Mouse (Mus musculus) MEL (cell line): ENCODE results near the gene Lpcat3. TPM values are rescaled to one million over a fixed set of nuclear protein-coding genes. Genes with fewer than 3 reads are reported as not detected.

Experiments used
- DNase-seq: peaks from one replicate; pipeline ENCODE4 v3.0.0; 2011; ENCODE audit warnings: low read depth, low spot score
- H3K27ac ChIP-seq: 2 replicates; pipeline ENCODE4 v1.5.1; 2012; ENCODE audit warnings: low read depth, mild to moderate bottlenecking, control low read depth, low read length, moderate library complexity; ENCODE audit not compliant: control insufficient read depth
- H3K27me3 ChIP-seq, 2 experiments: fragments of 150-350 bp in 1 of 2; sonication (generic) in 1 of 2; 2 replicates each; pipeline ENCODE4 v1.6.1; 2012; ENCODE audit warnings: low read length in 2 of 2, mild to moderate bottlenecking in 2 of 2, improper control_type of control experiment in 1 of 2, moderate library complexity in 1 of 2; ENCODE audit not compliant: insufficient read depth in 2 of 2, control insufficient read depth in 1 of 2
- H3K36me3 ChIP-seq, 2 experiments: 2 replicates each; pipeline ENCODE4 v1.6.1; 2012 to 2014; ENCODE audit warnings: low read length in 2 of 2, improper control_type of control experiment in 1 of 2, inconsistent platforms in 1 of 2, mild to moderate bottlenecking in 1 of 2; ENCODE audit not compliant: insufficient read depth in 2 of 2, control insufficient read depth in 1 of 2
- H3K4me1 ChIP-seq, 2 experiments: fragments of 150-350 bp in 1 of 2; sonication (generic) in 1 of 2; 2 replicates each; pipeline ENCODE4 v1.6.1; 2012; ENCODE audit warnings: low read length in 2 of 2, improper control_type of control experiment in 1 of 2, mild to moderate bottlenecking in 1 of 2; ENCODE audit not compliant: insufficient read depth in 2 of 2, control insufficient read depth in 1 of 2
- H3K4me3 ChIP-seq, 2 experiments: fragments of 150-350 bp in 1 of 2; sonication (generic) in 1 of 2; 2 replicates each; pipeline ENCODE4 v1.5.1; 2012; ENCODE audit warnings: low read depth in 2 of 2, low read length in 2 of 2, mild to moderate bottlenecking in 2 of 2, moderate library complexity in 2 of 2, control low read depth in 1 of 2, improper control_type of control experiment in 1 of 2; ENCODE audit not compliant: control insufficient read depth in 1 of 2, insufficient read depth in 1 of 2
- H3K79me2 ChIP-seq: 2 replicates; pipeline ENCODE4 v1.6.1; 2012; ENCODE audit warnings: mild to moderate bottlenecking, low read length, moderate library complexity; ENCODE audit not compliant: control insufficient read depth, poor library complexity, insufficient read depth
- H3K9ac ChIP-seq: 2 replicates; pipeline ENCODE4 v1.6.1; 2012; ENCODE audit warnings: low read depth, mild to moderate bottlenecking, control low read depth, low read length, moderate library complexity; ENCODE audit not compliant: control insufficient read depth, poor library complexity, severe bottlenecking
- H3K9me3 ChIP-seq: fragments of 150-350 bp; sonication (generic); replicated peaks from 2 replicates; pipeline ENCODE4 v1.6.1; 2012; ENCODE audit warnings: mild to moderate bottlenecking, low read length, improper control_type of control experiment, moderate library complexity; ENCODE audit not compliant: insufficient read depth
- CHD1 ChIP-seq: IDR thresholded peaks from 2 replicates; pipeline ENCODE4 v1.6.1; 2012; ENCODE audit warnings: low read depth, mild to moderate bottlenecking, inconsistent platforms, low read length, improper control_type of control experiment
- CHD2 ChIP-seq: IDR thresholded peaks from 2 replicates; pipeline ENCODE4 v1.6.1; 2011; ENCODE audit warnings: low read length, improper control_type of control experiment
- CTCF ChIP-seq, 3 experiments: IDR thresholded peaks in 2 of 3; conservative IDR thresholded peaks in 1 of 3; 2 replicates each; pipeline ENCODE4 v1.5.1; 2011 to 2012; ENCODE audit warnings: low read length in 3 of 3, low read depth in 2 of 3, mild to moderate bottlenecking in 2 of 3, improper control_type of control experiment in 1 of 3, inconsistent platforms in 1 of 3, mixed read lengths in 1 of 3, moderate library complexity in 1 of 3; ENCODE audit not compliant: control insufficient read depth in 1 of 3, insufficient read depth in 1 of 3, poor library complexity in 1 of 3, severe bottlenecking in 1 of 3
- ELF1 ChIP-seq: IDR thresholded peaks from 2 replicates; pipeline ENCODE4 v1.6.1; 2014; ENCODE audit warnings: low read depth, mild to moderate bottlenecking, inconsistent platforms, low read length, improper control_type of control experiment, moderate library complexity
- EP300 ChIP-seq, 2 experiments: IDR thresholded peaks; 2 replicates each; pipeline ENCODE4 v1.6.1; 2011; ENCODE audit warnings: improper control_type of control experiment in 2 of 2, low read length in 2 of 2, low read depth in 1 of 2, mild to moderate bottlenecking in 1 of 2
- ETS1 ChIP-seq: IDR thresholded peaks from 2 replicates; pipeline ENCODE4 v1.6.1; 2012; ENCODE audit warnings: low read depth, mild to moderate bottlenecking, inconsistent platforms, low read length, improper control_type of control experiment, moderate library complexity
- GABPA ChIP-seq: IDR thresholded peaks from 2 replicates; pipeline ENCODE4 v1.6.1; 2012; ENCODE audit warnings: low read depth, mild to moderate bottlenecking, inconsistent platforms, low read length, improper control_type of control experiment, moderate library complexity
- GATA1 ChIP-seq: IDR thresholded peaks from 2 replicates; pipeline ENCODE4 v1.6.1; 2011; ENCODE audit warnings: low read depth, low read length, improper control_type of control experiment
- HCFC1 ChIP-seq: IDR thresholded peaks from 2 replicates; pipeline ENCODE4 v1.6.1; 2012; ENCODE audit warnings: low read depth, mild to moderate bottlenecking, inconsistent platforms, low read length, improper control_type of control experiment, moderate library complexity
- JUND ChIP-seq: IDR thresholded peaks from 2 replicates; pipeline ENCODE4 v1.6.1; 2011; ENCODE audit warnings: low read depth, mild to moderate bottlenecking, improper control_type of control experiment, low read length
- KAT2A ChIP-seq: conservative IDR thresholded peaks from 2 replicates; pipeline ENCODE4 v1.6.1; 2012; ENCODE audit warnings: low read depth, low read length, improper control_type of control experiment, inconsistent platforms
- MAFK ChIP-seq: IDR thresholded peaks from 2 replicates; pipeline ENCODE4 v1.6.1; 2011; ENCODE audit warnings: low read depth, mild to moderate bottlenecking, low read length, improper control_type of control experiment, borderline replicate concordance
- MAX ChIP-seq: IDR thresholded peaks from 2 replicates; pipeline ENCODE4 v1.6.1; 2011; ENCODE audit warnings: low read length, improper control_type of control experiment
- MAZ ChIP-seq: IDR thresholded peaks from 2 replicates; pipeline ENCODE4 v1.6.1; 2012; ENCODE audit warnings: low read depth, mild to moderate bottlenecking, inconsistent platforms, low read length, improper control_type of control experiment
- MYB ChIP-seq: IDR thresholded peaks from 2 replicates; pipeline ENCODE4 v1.6.1; 2011; ENCODE audit warnings: mild to moderate bottlenecking, low read depth, low read length, improper control_type of control experiment
- NELFE ChIP-seq: IDR thresholded peaks from 2 replicates; pipeline ENCODE4 v1.6.1; 2011; ENCODE audit warnings: low read depth, low read length, improper control_type of control experiment
- NRF1 ChIP-seq: IDR thresholded peaks from 2 replicates; pipeline ENCODE4 v1.6.1; 2014; ENCODE audit warnings: low read depth, mild to moderate bottlenecking, inconsistent platforms, low read length, improper control_type of control experiment, moderate library complexity; ENCODE audit not compliant: poor library complexity, insufficient read depth, severe bottlenecking
- POLR2AphosphoS2 ChIP-seq: IDR thresholded peaks from 2 replicates; pipeline ENCODE4 v1.6.1; 2011; ENCODE audit warnings: low read length, improper control_type of control experiment
- POLR2AphosphoS5 ChIP-seq: IDR thresholded peaks from 2 replicates; pipeline ENCODE4 v1.6.1; 2012; ENCODE audit warnings: low read depth, borderline replicate concordance, mild to moderate bottlenecking, inconsistent platforms, low read length, moderate library complexity, mixed read lengths
- RAD21 ChIP-seq: IDR thresholded peaks from 2 replicates; pipeline ENCODE4 v1.6.1; 2011; ENCODE audit warnings: mild to moderate bottlenecking, low read depth, low read length, improper control_type of control experiment
- RCOR1 ChIP-seq: IDR thresholded peaks from 2 replicates; pipeline ENCODE4 v1.6.1; 2012; ENCODE audit warnings: low read depth, mild to moderate bottlenecking, inconsistent platforms, low read length, improper control_type of control experiment
- SIN3A ChIP-seq: IDR thresholded peaks from 2 replicates; pipeline ENCODE4 v1.6.1; 2012; ENCODE audit warnings: low read length, improper control_type of control experiment, inconsistent platforms
- TAL1 ChIP-seq: IDR thresholded peaks from 2 replicates; pipeline ENCODE4 v1.6.1; 2012; ENCODE audit warnings: mild to moderate bottlenecking, inconsistent platforms, low read length, moderate library complexity, mixed read lengths
- TCF12 ChIP-seq: IDR thresholded peaks from 2 replicates; pipeline ENCODE4 v1.6.1; 2014; ENCODE audit warnings: low read depth, mild to moderate bottlenecking, inconsistent platforms, low read length, improper control_type of control experiment, moderate library complexity
- UBTF ChIP-seq: IDR thresholded peaks from 2 replicates; pipeline ENCODE4 v1.6.1; 2012; ENCODE audit warnings: low read depth, mild to moderate bottlenecking, inconsistent platforms, low read length, improper control_type of control experiment, moderate library complexity, borderline replicate concordance; ENCODE audit not compliant: insufficient read depth
- USF1 ChIP-seq: IDR thresholded peaks from 2 replicates; pipeline ENCODE4 v1.6.1; 2014; ENCODE audit warnings: low read depth, mild to moderate bottlenecking, inconsistent platforms, low read length, improper control_type of control experiment, moderate library complexity
- ZC3H11A ChIP-seq: IDR thresholded peaks from 2 replicates; pipeline ENCODE4 v1.6.1; 2012; ENCODE audit warnings: low read depth, mild to moderate bottlenecking, inconsistent platforms, low read length, improper control_type of control experiment
- ZKSCAN1 ChIP-seq: IDR thresholded peaks from 2 replicates; pipeline ENCODE4 v1.6.1; 2012; ENCODE audit warnings: low read depth, mild to moderate bottlenecking, inconsistent platforms, low read length, improper control_type of control experiment, moderate library complexity
- ZMIZ1 ChIP-seq: IDR thresholded peaks from 2 replicates; pipeline ENCODE4 v1.6.1; 2012; ENCODE audit warnings: low read depth, mild to moderate bottlenecking, inconsistent platforms, low read length, improper control_type of control experiment, moderate library complexity
- ZNF384 ChIP-seq: IDR thresholded peaks from 2 replicates; pipeline ENCODE4 v1.6.1; 2012; ENCODE audit warnings: low read depth, mild to moderate bottlenecking, inconsistent platforms, low read length, improper control_type of control experiment
- polyA plus RNA-seq, 2 experiments: library from polyadenylated mRNA; stranded (reverse) in 1 of 2; unstranded in 1 of 2; fragments of >175 nt in 1 of 2; fragments of >200 nt in 1 of 2; gene quantifications; 2 replicates each; pipeline versions ENCODE4 v1.2.1 to v1.2.4; 2012; ENCODE audit warnings: low replicate concordance in 2 of 2, low read depth in 1 of 2; ENCODE audit not compliant: insufficient read length in 2 of 2, insufficient read depth in 1 of 2, missing spikeins in 1 of 2
- total RNA-seq: library from RNA; depleted of rRNA; stranded (reverse); fragments of 300-350 nt; gene quantifications from 2 replicates; pipeline ENCODE4 v1.2.3, GENCODE M21; 2012

Gene Lpcat3
- total and polyA plus RNA-seq, 3 experiments = 135 to 337 TPM; not detected in 1

GRCm38 (mm10) chr6:124731038-124731437 lies 68.2 kb downstream of the Lpcat3 start:
- no peak overlapping the region for H3K4me3 ChIP-seq

GRCm38 (mm10) chr6:124732476-124733370 lies 69.9 kb downstream of the Lpcat3 start:
- peak; percentile 92 for DNase-seq
- Histone ChIP-seq H3K27ac (peak overlapping the region; percentile 88), H3K27me3 (no peaks in the 10 kb centered on the region), H3K4me1 (peaks cover 14 to 30% of the 10 kb centered on the region in 2 experiments), H3K79me2 (peaks cover 16% of the 10 kb centered on the region), H3K4me3 (peak overlapping the region; percentile 81 to 84), H3K9ac (peak overlapping the region; percentile 94), H3K9me3 (no peaks in the 10 kb centered on the region), H3K36me3 (peaks cover 0 to 27% of the 10 kb centered on the region in 2 experiments; a peak in 2 of 4 replicates)
- peak; percentile 50; the same call in 1 of the 2 replicates for TF ChIP-seq CHD1
- peak; percentile 84 for TF ChIP-seq SIN3A
- TF ChIP-seq RAD21 = no peak
- TF ChIP-seq EP300 (IDR thresholded peaks at IDR 0.05; ENCODE audit: low read depth in 1 of 2, low read length in 2 of 2) = peak; percentile 64 to 68
- TF ChIP-seq ELF1 = peak; percentile 63; the same call in 1 of the 2 replicates
- 0 out of 2 replicates have a peak, but pooled peaks have one; percentile 6 for TF ChIP-seq ZKSCAN1
- peak; percentile 88 for TF ChIP-seq NELFE
- TF ChIP-seq ETS1 = peak; percentile 72; the same call in 1 of the 2 replicates
- TF ChIP-seq UBTF = no peak
- no peak for TF ChIP-seq NRF1
- TF ChIP-seq TCF12 = peak; percentile 75
- TF ChIP-seq JUND = no peak
- 0 out of 2 replicates have a peak, but pooled peaks have one; percentile 73 for TF ChIP-seq POLR2AphosphoS5
- no peak for TF ChIP-seq TAL1
- TF ChIP-seq ZC3H11A = no peak
- peak; percentile 61; the same call in 1 of the 2 replicates for TF ChIP-seq MAX
- peak; percentile 42; the same call in 1 of the 2 replicates for TF ChIP-seq USF1
- no peak for TF ChIP-seq ZNF384
- peak; percentile 71 for TF ChIP-seq HCFC1
- TF ChIP-seq CHD2 = peak; percentile 42
- TF ChIP-seq MAZ = peak; percentile 95
- TF ChIP-seq ZMIZ1 = peak; percentile 90
- no peak for TF ChIP-seq MAFK

More at GRCm38 (mm10) chr6:124731038-124731437, 68.2 kb downstream of the Lpcat3 start:
- Histone ChIP-seq H3K36me3 (peaks cover 0 to 27% of the 10 kb centered on the region in 2 experiments), H3K79me2 (peaks cover 16% of the 10 kb centered on the region), H3K4me1 (peaks cover 14 to 30% of the 10 kb centered on the region in 2 experiments), H3K9me3 (no peaks in the 10 kb centered on the region), H3K27ac (no peak overlapping the region), H3K9ac (no peak overlapping the region), H3K27me3 (no peaks in the 10 kb centered on the region)
- no peak for DNase-seq
- TF ChIP-seq CTCF (IDR thresholded peaks at IDR 0.05 in 2 of 3, conservative IDR thresholded peaks at IDR 0.05 in 1 of 3; ENCODE audit: control insufficient read depth in 1 of 3, insufficient read depth in 1 of 3, low read depth in 2 of 3, low read length in 3 of 3, poor library complexity in 1 of 3, severe bottlenecking in 1 of 3) (no peak), RCOR1 (no peak), MAFK (no peak), ZKSCAN1 (no peak), GABPA (no peak), EP300 (IDR thresholded peaks at IDR 0.05; ENCODE audit: low read depth in 1 of 2, low read length in 2 of 2) (no peak), GATA1 (no peak), TAL1 (no peak), CHD1 (no peak), SIN3A (no peak), ELF1 (no peak), KAT2A (no peak), RAD21 (no peak), MYB (no peak), POLR2AphosphoS2 (no peak)
